Mouse (Mus musculus) natural killer cell, adult 2 months (primary cell): ENCODE results near the gene Sec14l1.

ENCODE experiments used
- DNase-seq, 2 experiments: peaks; one replicate each; pipeline ENCODE4 v3.0.0; 2022; ENCODE audit warnings: low spot score in 2 of 2

Gene Sec14l1

GRCm38 (mm10) chr11:117088271-117088991 is 26.5 kb upstream of the Sec14l1 start:
- DNase-seq = no peak

DNA sequence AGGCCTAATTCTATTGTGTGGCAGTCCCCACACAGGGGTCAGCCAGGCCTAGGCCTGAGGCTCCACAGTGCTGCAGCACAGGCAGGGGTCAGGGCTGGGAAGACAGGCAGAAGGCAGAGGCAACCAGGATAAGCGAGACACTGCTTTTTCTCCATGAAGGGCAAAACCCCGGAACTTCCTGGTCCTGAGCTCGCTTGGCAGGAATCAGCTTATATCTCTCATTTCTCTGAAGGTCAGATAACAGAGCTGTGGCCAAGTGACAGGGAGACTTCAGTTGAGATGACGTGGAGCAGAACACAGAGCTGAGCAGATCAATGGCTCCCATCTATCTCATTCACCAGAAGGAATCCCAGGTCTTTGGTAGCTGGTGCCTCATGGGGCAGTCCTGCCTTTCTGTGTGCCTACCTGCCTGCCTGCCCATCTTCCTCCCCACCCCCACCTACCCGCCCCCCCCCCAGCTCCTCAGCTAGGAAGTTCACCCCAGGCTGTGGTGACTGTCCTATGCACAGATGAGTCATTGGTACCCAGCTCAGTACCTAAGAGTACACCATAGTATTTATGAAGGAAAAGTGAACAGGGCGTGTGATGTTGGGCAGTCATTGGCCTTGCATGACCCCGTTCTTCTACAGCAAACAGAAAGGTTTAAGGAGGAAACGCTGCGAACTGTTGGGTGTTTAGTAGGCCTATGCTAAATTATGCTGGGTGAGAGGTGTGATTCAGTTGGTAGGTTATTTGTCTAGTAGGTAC is 25.1 kb upstream of the Sec14l1 start:
- DNase-seq = no peak

DNA sequence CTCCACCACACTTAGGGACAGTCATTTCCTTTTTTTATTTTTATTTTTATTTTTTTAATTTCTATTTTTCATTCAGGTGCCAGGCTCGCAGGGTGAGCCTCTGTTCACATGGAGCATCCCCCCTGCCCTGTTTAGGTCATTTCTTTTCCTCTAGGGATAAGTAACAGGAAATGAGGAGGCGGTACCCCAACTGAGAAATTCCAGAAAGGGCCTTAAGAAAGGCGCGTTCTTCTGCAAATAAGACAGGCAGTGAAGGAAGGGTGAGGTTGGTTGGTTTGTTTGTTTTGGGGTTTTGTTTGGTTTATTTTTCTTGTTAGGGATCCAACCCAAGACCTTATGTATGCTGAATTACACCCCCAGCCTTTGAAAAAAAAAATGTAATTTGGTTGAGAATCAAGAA is 23.6 kb upstream of the Sec14l1 start:
- no peak for DNase-seq

- DNase-seq = no peak
Observed at GRCm38 (mm10) chr11:117091845-117092244, 23.1 kb upstream of the Sec14l1 start.

- peak; percentile 58 to 73 for DNase-seq
Observed at GRCm38 (mm10) chr11:117092711-117093110, 22.3 kb upstream of the Sec14l1 start.

GRCm38 (mm10) chr11:117093900-117094552 is 20.9 kb upstream of the Sec14l1 start:
- DNase-seq = no peak

GRCm38 (mm10) chr11:117094646-117095045 is 20.3 kb upstream of the Sec14l1 start:
- DNase-seq = no peak

- no peak for DNase-seq
Observed at GRCm38 (mm10) chr11:117097021-117097420, 17.9 kb upstream of the Sec14l1 start.

GRCm38 (mm10) chr11:117098155-117098554 is 16.8 kb upstream of the Sec14l1 start:
- DNase-seq = no peak

GRCm38 (mm10) chr11:117098784-117099183 is 16.2 kb upstream of the Sec14l1 start:
- no peak for DNase-seq

DNA sequence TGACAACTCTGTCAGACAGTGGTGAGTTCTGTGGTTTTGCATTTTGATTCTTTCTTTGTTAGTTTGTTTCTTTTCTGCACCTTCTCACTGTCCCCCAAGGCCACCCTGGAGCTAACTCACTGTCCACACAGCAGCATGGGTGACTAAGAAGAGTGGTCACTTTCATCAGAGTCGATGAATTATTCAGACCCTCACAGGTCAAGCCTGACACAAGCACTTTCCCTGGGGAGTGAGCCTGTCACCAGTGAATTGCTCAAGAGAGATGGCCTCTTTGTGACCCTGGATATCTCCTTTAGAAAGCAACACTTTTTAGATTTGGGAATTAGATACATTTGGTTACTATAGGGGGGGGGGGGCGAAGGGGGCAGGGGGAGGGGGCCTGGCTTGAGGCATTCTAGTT is 15.6 kb upstream of the Sec14l1 start:
- no peak for DNase-seq

GRCm38 (mm10) chr11:117101351-117101921 is 13.5 kb upstream of the Sec14l1 start:
- DNase-seq = no peak

DNA sequence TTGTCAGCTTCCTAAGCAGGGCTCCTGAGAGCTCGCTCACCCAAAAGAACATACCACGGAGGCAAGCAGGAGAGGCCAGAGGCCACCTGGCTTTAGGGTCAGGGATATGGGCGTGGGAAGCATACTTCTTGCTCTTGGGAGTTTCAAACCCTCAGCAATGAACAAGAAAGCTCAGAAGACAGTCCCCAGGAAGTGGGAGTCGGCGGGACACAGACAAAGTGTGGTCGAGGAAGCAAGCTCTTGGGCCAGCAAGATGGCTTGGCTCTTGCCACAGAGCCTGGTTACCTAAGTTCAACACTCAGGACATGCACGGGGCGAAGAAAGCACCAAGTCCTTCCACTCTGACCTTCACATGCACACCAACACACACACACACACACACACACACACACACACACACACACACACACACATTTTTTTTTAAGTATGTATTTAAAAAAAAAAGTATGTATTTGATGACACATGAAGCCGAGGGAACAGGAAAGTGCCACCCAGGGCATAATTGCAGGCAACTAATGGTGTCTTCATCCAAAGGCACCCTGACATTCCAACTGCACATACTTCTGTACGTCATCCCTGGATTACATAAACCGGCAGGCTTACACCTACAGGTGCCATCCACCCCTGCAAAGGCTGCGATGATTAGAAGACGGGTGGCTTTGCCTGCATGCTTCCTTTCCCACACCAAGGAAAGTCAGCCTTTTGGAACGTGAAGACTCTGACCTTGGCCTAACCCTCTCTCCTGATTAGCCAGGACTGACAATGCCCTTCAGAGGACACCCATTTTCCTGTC is 12.8 kb upstream of the Sec14l1 start:
- no peak for DNase-seq

DNA sequence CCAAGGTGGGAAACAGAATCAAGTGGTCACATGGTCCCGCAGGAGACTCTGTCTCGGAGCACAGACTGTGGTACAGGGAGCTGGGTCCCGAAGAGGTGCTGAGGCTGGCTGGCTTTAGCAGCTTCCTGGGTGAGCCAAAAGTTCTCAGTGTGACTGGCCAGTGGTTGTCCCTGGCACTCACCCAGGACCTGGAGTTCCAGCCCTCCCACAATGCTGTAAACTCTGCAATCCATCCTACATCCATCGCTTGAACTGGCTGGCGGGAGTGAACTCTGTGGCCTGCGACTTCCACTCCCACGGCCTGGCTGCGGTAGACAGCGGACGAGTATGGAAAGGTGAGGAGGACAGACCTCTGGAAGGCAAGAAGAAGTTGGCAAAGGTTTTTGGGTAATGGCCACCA is 11.4 kb upstream of the Sec14l1 start:
- DNase-seq = no peak

- no peak for DNase-seq
Observed at GRCm38 (mm10) chr11:117104044-117104757, 10.8 kb upstream of the Sec14l1 start.

GRCm38 (mm10) chr11:117105315-117105714 is 9.7 kb upstream of the Sec14l1 start:
- DNase-seq = no peak

DNA sequence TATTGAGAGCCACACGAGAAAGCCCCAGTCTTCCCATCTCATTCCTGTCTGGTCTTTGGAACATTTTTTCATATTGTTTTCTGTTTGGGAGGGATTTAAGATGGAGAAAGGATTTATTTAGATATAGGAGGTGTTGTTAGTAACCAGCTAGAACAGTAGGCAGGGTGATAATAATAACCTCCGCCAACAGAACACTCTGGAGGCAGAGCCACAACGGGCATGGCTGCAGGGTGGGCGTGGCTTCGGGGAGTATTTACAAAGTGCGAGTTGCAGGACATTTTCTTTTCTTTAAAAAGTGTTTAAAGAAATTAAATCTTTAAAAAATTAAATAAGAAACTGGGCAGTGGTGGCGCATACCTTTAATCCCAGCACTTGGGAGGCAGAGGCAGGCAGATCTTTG is 9.1 kb upstream of the Sec14l1 start:
- no peak for DNase-seq

GRCm38 (mm10) chr11:117106633-117107334 is 8.2 kb upstream of the Sec14l1 start:
- no peak for DNase-seq

DNA sequence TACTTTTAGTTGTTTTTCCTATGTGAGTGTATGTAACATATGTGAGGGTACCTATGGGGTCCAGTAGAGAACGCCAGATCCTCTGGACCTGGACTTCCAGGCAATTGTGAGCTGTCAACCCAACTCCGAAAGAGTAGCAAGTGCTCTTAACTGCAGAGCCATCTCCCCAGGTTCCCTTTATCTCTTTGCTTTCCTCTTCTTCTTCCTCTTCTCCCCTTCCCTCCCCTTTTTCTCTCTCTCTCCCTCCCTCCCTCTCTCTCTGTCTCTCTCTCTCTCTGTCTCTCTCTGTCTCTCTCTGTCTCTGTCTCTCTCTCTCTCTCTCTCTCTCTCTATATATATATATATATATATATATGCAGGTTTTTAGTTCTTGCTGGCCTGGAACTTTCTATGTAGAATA is 7.1 kb upstream of the Sec14l1 start:
- no peak for DNase-seq

- no peak for DNase-seq
Observed at GRCm38 (mm10) chr11:117108595-117108994, 6.4 kb upstream of the Sec14l1 start.
